Mouse (Mus musculus) T-helper 17 cell (primary cell): ENCODE measurements at regions not wholly inside any gene's neighbourhood (a gene's known extent, or its start where the extent isn't known, plus 50 kb on each side); places are given as distances from the start of the nearest gene placed in this dataset.

Source experiments
- in situ Hi-C, 2 experiments: fragments of 300-600 bp; cut with MboI, MseI; formaldehyde crosslinking; loops; 1 replicate in 1 of 2; 2 replicates in 1 of 2; pipeline ENCODE4 v1.15.1; 2025; ENCODE audit warnings: high pct_unique_total_duplicates in 2 of 2

DNA sequence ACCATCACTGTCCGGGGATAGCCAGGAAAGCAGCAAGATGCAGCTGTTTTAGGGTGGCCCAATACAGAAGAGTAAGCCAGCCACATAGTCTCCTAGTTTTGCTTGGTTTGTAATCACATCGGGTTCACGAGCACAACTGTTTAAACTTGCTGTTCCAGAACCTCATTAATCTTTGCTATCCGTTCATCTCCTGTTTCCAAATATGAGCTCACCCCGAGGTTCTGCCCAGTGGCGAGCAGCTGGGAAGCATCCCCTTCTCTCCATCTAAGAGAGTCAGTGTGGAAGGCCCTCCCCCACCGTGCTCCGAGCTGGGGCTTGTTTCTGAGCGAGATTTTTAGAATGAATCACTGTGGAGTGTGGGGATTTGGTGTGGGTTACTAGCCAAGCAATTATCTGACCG, 183.5 kb downstream of the Phlda1 start:
- in situ Hi-C loops: no loop called here

DNA sequence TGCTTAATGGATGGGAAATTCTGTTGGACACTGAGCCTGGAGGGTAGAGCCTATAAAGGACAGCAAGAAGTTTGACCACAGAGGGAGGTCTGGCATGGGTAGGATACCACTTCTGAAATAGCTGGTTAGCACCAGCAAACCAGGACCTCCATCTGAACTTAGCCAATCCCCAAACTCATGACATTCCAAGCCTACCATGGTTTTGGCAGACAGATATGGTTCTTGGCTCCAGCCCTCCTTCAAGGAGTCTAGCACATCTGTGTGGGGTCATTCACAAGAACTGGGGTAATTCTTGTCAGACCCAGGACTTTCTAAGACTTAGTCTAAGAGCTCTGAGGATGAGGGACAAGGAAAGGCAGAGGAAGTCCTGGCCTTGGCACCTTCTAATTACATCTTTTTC, 187.7 kb downstream of the Phlda1 start:
- in situ Hi-C loops: no loop called here

DNA sequence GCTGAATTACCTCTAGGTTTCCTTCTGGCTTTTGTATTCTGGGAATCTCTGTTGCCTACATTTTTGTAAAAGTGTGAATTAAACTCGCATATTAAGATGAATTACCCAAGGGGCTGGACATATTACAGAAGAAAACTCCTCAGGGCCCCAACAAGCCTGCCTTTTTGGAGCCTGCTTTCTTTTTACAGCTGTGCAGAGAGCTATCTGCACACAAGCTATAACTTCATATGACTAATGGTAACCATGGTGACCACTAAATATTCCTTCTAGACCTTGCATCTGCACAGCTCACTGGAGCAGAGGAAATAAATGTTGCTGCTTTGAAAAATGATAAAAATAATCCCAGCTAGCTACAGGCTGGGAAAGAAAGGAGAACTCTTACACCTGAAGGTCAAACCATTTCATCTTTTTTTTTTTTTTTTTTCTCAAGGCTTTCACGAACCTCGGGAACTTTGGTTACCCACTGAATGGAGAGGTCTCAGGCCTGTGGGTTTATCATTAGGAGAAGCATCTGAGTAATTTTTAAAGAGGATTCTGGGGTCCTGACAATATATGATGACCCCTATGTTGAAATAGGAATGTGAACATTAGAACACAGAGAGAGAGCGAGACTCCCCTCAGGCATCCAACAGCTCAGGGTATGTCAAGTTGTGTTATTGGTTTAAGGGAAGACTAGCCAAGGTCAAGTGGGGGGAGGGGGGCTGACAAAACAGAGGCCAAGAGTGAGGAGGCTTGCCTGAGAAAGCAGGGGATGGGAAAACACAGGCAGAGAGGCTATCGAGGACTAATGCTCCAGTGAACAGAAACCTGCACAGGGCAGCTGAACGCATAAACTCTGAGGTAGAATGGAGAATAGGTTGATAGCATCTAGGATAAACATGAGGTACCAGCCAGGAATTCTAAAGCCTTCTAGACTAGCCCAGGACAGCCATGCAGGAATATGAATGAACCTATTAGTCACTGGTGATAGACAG, 188.4 kb downstream of the Phlda1 start:
- in situ Hi-C loops: no loop called here

DNA sequence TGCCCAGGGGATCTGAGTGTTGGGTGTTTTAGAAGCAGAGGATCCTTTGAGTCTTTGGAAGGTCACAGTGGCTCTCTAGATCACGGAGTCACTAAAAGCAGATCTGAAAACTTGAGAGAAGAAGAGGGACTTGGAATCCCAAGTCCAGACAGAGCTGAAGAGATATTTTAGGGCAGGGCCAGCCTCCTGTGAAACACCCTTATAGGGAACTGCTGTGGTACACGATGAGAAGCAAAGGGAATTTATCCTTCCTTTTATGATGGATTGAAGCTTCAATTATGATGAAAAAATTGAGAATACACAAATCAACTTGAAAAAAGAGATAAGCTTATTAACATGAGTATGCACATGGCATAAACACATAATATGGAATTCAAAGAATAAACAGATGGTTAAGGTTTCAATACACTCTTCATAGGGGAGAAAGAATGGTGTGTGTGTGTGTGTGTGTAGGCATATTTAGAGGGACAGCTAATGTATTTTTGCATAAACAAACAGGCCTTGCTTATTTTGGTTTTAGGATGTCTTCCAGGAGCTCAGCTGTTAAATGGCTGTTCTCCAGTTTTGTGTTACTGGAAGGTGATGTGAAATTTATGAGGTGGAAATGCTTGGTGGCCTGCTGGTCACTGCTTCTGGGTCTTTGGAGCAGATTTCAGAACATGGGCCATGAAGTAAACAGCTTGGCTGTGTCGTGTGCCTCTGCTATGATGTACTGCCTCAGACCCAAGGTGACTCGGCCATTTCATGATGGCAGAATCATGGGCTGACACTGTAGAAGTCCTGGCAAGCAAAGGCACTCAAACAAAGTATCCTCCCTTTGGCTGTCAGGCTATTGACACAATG, 190.1 kb downstream of the Phlda1 start:
- in situ Hi-C loops: no loop called here

DNA sequence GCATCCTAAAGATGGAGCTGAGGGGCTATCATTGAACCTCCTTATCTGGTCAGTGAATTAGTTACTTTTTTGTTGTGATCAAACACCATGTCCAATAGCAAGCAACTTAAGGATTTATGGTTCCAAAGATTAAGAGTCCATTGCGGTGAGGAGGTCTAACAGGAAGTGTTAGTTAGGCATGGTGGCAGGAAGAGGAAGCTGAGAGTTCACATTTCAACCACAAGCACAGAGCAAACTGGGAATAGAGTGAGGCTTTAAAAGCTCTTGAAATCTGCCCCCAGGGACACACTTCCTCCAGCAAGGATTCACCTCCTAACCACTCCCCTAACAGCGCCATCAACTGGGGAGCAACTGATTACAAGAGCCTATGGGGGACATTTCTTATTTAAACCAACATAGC, 190.9 kb downstream of the Phlda1 start:
- in situ Hi-C loops: no loop called here

DNA sequence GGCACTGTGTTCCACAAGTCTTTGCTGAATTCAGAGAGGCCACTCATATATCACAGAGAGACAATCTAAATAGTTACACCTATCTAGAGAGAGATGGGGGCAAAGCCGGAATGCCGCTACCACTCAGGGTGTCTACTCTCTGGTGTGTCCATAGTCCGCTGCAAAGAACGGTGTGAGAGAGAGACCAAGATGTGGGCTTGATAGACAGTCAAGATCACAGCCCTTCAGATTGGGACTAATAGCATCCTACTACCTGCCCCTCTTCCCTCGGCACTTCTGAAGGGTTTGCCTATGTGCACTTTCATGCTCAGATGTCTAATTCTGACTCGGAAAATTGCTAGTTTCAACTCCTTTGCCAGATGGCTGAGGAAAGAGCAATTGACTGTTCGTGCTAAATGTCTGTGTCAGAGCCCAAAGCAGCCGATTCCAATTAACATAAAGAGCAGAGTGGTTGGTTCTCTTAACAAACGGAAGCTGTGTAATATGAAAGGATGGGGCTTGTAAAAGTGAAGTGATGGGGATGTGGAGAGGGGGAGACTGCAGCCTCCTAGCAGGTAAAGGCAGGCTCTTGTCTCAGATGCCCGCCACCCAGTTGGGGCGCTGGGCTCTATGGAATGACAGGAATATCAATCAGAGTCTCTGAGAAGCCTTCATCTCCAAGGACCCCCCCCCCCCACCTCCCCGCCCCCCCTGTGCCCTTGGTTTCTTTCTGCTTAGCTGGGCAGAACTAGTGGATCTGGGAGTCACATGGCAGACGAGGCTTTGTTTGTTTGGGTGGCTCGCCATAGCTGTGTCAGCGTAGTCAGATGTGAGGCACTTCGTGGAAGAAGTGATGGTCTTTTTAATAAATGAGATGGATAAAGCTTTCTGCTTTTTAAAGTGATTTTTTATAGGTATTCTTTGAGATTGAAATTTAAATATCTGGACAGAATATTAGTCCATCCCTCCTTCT, 193.7 kb downstream of the Phlda1 start:
- in situ Hi-C loops: loop anchor here in 1 of 2 experiments (10.0 kb wide), 1 partner anchor 1085 kb away; no protein-coding TSS in a partner anchor

DNA sequence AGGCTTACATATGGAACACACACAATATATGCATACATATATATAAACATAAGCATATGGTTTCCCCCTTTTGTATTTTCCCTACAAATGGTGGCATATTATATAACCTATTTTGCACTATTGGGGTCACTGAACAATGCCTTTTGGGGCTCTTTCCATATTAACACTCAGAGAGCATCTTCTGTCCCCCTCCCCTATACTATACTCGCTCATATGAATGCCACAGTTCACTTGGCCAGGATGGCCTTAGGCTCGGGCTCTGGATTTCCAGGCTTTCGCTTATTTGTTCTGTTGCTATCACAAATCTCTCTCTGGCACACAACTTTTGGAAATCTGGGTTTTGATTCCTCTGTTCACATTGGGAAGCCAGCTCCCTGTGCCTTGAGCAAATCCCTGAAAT, 194.5 kb downstream of the Phlda1 start:
- in situ Hi-C loops: loop anchor here in 1 of 2 experiments (10.0 kb wide), 1 partner anchor 1084 kb away; no protein-coding TSS in a partner anchor

DNA sequence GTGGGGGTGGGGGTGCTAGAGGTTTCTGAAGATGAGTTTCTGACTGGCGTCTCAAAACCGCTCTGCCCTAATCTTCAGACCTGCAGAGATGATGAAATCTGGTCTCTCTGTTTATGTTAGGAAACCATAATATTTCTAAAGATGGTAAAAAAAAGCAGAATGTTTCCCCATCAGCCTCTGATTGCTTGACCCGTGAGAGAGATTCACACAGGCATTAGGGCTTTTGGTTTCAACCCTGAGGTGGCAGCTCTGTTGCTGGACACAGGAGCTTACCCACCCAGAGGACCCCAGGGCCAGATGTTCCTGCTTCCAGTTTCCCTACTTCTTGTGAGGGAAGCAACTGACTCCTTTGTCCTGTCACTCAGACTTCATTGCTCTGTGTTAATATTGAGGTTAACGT, 195.1 kb downstream of the Phlda1 start:
- in situ Hi-C loops: loop anchor here in 1 of 2 experiments (10.0 kb wide), 1 partner anchor 1084 kb away; no protein-coding TSS in a partner anchor

DNA sequence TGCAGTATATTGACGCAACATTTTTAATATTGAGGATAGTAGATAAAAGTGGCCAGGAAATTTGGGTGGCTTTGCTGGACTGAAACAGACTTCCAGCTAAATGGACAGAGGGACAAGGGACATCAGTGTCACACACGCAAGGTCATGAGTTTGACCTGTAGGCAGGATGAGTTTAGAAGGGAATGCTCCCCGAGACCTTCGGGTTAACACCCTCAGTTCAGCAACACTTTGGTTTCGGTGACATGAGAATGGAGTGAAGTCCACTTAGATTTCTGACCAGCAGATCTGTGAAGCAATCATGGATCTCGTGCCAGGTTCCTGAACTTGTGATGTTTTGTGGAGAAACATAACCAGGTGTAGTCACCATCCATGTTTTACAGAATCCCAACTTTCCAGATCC, 196.3 kb downstream of the Phlda1 start:
- in situ Hi-C loops: loop anchor here in 1 of 2 experiments (10.0 kb wide), 1 partner anchor 1082 kb away; no protein-coding TSS in a partner anchor

DNA sequence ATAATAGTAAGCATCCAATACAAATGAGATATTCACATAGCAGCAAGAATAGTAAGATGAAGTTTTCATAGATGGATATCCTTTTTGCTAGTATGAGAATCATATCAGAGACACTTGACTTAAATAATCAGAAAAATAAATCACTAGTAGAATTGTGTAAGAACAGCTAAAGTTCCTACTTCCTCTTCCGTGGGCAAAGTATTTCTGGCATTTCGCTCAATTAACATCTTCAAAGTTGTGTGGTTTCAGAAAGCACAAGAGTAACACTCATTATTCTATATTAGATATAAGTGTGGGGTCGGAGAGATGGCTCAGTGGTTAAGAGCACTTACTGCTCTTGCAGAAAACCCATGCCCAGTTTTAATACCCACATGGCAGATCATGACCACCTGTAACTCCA, 197.4 kb downstream of the Phlda1 start:
- in situ Hi-C loops: loop anchor here in 1 of 2 experiments (10.0 kb wide), 1 partner anchor 1081 kb away; no protein-coding TSS in a partner anchor

DNA sequence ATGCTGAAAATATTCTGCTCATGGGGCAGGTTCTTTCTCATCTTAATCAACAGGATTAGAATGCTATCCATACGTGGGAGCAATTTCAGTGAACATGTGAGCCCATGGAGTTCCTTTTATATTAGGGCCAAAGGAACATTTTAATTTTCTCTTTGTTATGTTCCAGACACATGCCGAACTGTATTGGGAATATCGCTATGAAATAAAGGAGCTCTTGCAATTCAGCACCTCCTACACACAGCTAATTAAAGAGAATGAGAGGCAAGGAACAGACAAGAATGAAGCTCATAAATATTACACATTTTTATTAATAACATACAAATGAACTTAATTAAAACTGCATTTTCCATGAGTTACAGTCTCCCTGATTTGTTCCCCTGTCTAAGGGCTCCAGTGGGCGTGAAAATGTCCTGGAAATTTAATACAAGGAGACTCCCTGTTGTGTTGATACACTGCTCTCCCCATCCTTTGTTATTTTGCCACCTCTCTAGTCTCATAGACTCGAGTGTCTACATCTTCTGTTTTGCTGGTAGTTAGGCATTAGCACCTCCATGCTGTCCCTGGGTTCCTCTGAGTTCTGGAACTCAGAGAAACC, 205.5 kb downstream of the Phlda1 start:
- in situ Hi-C loops: loop anchor here in 1 of 2 experiments (5.0 kb wide), 1 partner anchor 74 kb away; no protein-coding TSS in a partner anchor

DNA sequence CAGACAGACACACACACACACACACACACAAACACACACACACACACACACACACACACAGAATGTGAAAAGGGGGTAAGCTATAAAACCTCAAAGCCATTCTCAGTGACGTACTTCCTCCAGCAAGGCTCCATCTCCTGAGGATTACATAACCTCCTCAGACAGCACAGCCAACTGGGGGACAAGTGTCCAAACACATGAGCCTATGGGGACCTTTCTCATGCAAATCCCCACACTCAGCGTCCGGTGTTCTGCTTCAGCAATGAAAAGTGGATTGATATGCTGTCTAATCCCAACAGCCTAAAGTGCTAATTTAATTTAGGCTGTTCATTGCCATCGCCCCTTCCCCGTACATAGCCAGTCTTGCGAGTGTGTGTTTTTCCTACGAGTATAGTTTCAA, 206.9 kb downstream of the Phlda1 start:
- in situ Hi-C loops: loop anchor here in 1 of 2 experiments (5.0 kb wide), 1 partner anchor 76 kb away; no protein-coding TSS in a partner anchor

DNA sequence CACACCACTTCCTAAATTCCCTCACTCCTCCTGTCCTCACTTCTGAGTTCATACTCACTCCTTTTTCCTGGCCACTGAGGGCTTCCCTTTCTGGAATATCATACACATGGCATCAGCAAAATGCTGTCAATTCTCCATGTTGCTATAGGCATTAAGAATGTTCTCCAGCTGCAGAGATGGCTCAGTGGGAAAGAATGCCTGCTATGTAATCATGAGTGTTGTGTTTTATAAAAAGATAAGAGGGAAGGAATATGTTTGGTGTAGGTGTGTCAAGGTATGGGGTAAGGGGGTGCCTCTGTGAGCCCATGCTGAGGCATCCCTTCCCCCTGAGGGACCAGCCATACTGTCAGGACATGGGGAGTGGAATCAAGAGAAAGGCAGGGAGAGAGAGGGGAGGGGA, 207.6 kb downstream of the Phlda1 start:
- in situ Hi-C loops: loop anchor here in 1 of 2 experiments (5.0 kb wide), 1 partner anchor 76 kb away; no protein-coding TSS in a partner anchor

DNA sequence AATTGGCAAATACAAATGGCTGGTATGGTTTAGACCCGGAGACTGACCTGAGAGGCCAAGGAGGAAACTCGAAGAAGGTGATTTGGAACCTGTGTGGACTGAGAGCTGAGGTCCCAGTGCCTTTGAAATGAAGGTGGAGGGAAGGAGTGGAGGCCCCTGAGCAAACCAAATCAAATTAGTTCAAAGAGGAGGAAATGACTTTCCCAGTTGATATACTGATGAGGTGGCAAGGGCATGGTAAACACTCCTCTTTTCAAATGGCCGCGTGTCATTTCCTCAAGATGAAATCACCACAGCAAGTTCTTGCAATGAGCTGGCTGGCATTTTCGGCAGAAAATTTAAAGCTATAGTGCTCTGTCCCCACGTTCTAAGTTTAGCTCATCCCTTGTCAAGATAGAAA, 209.1 kb downstream of the Phlda1 start:
- in situ Hi-C loops: no loop called here

DNA sequence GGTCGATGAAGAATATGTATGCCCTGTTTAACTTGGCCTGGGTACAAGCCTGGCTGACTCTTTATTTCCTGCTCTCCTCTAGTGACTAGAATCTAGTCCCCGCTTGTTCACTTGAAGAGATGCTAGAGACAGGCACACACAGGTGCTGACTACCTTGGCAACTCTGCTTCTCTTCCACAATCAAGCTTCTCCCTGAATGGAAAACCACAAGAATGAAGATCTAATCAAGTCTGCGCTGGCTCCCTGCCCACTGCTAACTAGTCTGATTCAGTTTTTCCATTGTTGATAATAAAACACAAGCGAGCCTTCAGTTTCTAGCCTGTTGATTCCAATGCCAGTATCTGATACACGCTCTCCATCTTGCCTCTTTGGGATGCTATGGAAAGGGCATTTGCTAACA, 213.5 kb downstream of the Phlda1 start:
- in situ Hi-C loops: no loop called here

DNA sequence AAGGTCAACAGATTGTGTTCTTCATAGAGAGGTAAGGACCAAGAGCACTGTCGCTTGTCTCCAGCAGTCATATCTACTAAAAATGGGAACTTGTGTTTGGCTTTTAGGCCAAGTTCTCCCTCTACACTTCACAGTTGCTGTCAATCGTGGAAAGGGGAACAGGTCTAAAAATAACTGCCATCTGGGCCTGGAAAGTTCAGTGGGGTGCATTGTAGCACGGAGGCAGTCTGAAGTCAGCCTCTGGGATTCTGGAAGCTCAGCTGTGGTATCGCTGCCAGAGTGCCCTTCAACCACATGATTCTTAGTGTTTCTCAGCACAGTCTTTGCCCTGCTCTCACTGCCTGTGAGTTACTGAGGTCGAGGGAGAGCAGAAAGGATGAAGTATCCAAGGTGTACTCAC, 215.0 kb downstream of the Phlda1 start:
- in situ Hi-C loops: no loop called here

DNA sequence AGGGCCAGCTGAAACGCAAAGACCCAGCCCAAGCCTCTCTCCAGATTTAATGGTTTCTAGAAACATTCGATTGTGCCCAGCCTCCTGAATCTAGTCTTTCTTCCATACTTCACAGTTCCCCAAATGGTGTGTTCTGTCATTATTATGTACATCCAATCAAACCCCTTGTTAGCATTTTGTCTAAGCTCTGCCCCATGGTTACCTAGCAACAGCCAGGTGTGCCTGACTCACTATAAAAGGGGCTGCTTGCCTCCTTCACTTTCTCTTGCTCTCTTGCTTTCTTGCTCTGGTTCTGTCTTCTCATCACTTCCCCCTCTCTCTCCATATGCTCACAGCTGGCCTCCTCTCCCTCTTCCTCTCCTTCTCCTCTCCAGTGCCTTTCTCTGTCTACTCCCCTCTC, 217.8 kb downstream of the Phlda1 start:
- in situ Hi-C loops: no loop called here

DNA sequence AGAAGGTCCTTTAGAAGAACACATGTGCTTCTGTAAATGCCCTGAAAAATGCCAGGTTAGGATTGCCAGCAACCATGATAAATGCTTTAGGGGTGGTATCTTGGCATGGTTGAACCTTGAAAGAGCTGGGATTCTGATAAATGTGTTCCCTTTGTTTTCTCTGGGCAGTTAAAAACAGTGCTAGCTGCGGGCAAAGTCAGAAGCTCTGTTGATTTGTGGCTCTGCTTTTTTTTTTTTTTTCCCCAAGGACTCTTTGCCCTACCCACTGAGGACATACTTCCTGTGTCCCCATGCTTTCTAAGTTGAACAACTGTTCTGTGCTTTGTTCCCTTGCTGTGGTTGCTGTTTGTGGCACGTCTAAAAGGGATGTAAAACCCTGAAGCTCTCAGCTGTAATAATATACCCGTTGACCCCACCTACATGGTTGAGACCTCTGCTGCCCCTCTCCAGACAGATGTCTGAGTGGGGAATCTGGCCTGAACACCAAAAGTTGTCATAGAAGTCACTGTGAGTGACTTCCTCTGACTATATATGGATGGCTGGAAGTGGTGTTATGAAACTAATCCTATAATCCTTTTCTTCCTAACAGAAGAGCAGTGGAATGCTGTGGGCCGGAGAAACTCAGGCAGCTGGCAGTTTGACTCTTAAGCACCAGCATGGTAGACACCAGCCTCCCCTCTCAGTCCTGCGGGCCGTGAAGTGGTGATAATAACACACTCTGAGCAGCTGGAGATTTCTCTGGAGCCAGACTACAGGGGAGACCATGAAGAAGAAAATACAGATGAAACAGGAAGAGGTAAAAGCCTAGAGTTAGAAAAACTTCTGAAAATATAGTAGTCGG, 218.7 kb downstream of the Phlda1 start:
- in situ Hi-C loops: no loop called here

DNA sequence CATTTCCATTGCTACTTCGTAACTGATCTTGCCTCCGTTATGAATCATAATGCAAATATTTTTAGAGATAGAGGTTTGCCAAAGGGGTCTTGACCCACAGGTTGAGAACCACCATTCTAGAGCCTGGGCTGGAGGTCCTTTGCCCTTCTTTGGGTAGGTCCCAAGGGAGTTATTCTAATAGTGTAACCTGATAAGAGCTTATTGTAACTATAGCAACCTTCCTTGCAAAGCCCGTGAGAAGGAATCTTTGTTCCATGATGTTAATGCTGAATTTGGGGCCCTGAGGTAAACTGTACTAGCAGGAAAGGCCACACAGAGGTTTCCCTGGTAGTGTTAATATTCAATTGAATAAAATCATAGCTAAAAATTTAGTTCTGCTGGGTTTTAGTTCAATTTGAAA, 229.9 kb downstream of the Phlda1 start:
- in situ Hi-C loops: no loop called here
